Mouse (Mus musculus) liver, adult (tissue): Measurements from ENCODE around the gene Sorbs1.

ENCODE experiments used
- GATA4 ChIP-seq: IDR thresholded peaks from 2 replicates; pipeline ENCODE4 v1.6.1; 2014; ENCODE audit warnings: mild to moderate bottlenecking, low read length; ENCODE audit not compliant: insufficient replicate concordance

Sorbs1 gene

DNA sequence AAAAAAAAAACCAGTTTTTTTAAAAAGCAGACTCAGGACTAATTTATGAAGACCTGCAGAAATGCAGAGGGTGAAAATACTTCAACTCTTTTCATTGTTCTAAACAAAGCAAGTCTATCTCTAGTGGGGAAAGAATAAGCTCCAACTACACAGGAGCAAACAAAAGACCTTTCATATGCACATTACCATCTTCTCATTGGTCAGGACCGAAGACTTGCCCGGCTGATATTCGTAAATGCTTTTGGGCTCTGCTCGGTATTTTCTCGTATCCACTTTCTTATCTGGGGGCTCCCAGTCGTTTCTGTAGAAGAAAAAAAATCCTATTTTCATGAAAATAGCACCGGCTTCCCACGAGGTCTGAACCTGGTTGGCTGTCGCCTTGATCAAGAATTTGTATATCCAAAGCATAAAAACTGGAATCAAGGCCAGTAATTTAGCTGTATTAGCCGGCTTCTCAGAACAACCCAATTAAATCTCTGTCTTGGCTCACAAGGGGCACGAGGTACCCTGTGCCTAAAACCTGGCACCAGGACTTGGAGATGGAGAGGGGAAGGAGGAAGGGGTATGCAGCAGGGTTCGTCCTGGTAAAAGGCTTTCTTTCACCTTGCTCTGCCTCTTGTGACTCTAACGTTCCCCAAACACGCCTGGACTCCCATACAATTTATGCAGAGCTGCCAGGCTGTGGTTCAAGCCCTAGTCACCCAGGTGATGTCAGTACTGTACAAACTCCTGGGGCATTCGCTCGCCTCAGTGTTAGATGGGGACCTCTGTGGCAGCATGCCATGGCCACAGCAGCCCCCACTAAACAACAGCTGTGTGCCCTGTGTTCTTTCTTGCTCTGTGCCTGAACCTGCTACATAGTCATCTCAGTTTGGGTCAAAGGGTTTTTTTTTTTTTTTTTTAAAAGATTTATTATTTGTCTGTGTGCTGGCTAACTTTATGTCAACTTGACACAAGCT lies 163.6 kb downstream of the Sorbs1 start:
- no peak for TF ChIP-seq GATA4

DNA sequence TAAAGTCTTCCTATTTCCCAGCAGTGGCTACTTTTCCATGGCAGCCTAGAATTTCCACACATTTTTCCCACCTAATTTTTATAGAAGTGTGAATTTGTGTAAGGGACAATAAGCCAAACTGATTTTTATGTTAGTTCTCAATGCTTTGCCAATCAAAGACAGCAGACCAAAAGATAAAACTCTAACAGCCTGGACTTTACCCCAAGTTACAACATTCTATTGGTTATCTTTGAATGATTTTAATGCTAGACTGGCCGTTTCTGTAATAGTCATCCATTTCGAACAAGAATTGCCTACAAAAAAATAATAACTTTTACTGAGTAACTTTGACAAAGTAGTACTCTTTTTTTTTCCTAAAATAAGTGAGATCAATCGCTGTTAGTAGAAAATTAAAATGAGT lies 164.3 kb downstream of the Sorbs1 start:
- TF ChIP-seq GATA4, result peak; percentile 72; the same call in 1 of the 2 replicates

DNA sequence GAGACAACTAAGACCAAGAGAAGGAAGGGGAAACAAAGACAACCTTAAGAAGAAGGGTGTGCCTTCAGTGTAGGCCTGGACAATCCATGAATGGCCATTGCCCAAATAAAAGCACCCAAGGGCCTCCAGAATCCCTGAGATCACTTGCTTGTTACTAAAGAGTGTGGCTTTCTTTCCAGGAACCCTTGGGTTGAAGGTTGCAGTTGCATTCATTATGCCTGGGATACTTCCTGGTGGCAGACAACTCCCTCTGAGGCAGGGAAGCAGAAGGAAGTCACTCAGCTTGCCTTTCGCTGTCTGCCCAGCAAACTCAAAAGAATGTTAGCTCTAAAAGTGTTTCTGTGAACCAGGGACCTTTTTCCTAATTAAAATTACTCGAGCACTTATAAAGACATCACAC lies 164.9 kb downstream of the Sorbs1 start:
- no peak for TF ChIP-seq GATA4

DNA sequence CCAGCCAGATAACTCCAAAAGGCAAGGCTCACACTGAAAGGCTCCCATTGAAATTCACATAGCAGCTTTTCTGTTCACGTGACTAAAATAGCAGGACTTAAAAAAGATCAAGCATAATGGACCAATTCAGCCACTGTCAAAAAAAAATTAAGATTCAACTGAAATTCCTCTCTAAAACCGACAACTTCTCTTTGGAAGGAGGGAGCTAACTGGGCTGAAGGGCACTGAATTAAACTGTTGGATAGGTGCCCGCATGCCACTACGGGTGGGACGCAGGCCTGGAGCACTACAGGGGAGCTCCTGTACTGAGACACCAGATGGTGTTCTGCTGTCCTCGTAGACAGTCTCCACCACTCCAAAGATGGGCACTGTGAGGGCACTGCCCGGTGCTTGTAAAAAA lies 165.4 kb downstream of the Sorbs1 start:
- no peak for TF ChIP-seq GATA4

DNA sequence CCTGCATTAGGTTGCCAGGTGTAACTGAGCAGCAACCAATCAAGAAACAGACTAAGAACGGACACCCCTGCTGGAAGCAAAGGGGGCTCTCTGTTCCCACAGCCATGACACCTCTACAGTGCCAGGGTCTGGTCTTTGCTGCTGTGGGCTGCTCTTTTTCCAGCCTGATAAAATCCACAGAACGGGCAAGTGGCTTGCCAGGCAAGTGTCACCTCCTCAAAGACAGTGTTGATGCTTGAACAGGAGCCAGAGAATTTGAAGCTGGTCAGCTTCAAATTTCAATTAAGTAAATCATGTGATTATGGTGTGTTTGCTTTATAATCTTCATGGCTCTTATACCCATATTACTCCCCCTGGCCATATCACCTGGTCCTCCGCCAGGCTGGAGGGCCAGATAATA lies 166.7 kb downstream of the Sorbs1 start:
- TF ChIP-seq GATA4, result no peak

DNA sequence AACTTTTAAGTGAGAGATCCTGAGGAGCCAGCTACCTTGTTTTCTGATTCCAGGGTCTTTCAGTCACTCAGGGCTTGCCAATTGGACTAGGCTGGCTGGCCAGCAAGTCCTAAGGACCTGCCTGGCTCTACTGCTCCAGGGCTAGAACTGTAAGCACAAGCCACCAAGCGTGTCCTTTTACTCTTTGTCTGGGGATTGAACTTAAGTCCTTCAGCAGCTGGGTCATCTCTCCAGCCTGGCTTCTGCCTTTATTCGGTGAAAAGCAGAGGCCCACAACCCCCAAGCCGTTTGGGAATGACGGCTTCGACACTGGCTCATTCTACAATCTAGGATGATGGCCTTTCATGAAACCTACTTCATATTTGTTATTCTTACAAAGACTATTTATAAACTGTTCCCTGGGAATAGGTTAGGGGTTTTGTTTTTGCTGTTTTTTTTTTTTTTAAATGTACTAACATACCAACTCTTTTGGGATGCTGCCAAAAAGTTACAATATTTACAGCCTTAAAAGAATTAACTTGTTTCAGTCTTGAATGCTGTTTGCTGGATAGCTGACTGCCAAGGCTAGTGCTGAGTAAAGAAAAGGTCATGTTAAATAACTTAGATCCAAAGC lies 167.2 kb downstream of the Sorbs1 start:
- TF ChIP-seq GATA4, result no peak

DNA sequence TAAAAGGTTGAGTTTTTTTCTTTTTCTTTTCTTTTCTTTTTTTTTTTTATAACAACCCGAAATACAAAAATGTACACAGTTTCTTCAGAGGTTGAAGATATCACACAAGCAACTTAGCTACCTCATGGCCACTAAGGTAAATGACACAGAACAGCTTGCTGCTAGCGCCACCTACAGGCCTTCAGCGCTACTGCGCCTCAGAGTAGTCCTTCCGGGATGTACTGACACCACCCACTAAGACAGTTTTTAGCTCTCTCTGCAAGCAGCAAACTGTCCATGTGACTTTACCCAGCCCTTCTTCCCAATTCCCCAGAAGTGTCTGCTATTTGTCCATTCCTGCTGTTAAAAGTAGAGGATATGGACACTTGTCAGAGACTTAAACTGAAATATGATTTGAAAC lies 167.9 kb downstream of the Sorbs1 start:
- no peak for TF ChIP-seq GATA4

DNA sequence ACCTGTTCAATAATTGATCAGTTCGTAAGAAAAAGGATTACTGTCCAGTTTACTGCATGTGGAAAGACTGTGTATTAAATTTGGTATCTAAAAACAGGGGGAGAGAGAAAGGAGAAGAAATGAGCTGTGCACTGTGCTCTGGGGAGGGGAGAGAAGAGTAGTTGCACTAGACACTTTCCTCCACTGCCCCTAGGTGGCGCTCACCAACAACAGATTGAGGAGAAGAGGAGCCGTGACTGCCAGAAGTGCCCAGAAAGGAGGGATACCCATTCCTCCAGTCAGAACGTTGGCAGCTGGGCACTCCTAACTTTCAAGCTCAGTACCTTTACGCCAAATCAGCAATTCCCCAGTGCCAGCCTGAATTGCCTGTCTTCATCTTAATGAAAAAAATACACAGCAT lies 170.6 kb downstream of the Sorbs1 start:
- TF ChIP-seq GATA4, result no peak

DNA sequence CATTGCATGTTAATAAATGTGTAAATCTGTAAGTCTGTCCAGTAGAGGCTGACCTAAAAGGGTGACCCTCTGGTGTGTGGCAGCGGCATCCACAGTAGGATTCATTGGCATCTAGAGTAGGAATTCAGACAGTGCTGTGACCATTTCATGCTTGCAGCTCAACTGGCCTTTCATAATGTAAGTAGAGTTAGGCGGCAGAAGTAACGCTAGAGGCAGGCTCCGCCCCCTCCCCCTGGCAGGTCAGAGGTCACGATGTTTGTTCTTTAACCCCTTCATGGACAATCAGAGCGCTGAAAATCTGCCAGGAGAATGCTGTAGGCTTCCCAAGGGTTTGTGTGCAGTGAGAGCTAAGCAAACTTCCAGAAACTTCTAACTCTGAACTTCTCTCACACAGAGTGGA lies 172.4 kb downstream of the Sorbs1 start:
- TF ChIP-seq GATA4, result no peak

DNA sequence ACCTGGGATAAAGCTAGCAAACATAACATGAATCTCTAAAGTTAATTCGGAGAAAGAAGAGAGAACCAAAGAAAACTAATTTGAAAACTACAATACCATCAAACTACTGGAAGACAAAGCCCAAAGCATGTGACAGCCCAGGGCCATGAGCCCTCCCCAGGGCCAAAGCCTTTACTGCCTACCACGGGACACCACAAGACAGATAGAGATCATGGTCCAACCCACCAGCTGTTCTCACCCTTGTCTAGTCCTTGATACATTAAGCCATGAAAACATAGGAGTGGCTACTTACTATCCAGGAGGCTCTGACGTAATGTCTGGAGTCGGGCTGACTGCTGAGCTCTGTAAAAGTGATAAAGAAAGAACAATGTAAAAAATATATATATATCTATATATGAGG lies 176.9 kb downstream of the Sorbs1 start:
- TF ChIP-seq GATA4, result no peak

DNA sequence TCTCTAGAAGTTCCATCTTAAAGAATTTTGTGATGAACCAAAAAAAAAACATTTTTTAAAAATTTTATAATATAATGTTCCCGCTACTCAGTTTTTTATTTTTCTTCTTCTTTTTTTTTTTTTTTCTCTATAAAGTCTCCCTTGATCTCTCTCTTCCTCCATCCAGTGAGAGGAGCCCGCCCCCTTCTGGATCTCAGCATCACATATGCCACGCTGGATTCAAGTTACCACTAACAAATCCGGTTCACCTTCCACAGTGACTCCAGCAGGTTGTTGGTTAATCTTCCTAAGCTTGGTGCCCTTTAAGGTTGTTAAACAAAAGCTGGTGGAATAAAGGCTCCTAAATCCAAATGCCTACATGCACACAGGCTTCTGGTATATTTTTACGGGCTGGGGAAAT lies 179.7 kb downstream of the Sorbs1 start:
- no peak for TF ChIP-seq GATA4

DNA sequence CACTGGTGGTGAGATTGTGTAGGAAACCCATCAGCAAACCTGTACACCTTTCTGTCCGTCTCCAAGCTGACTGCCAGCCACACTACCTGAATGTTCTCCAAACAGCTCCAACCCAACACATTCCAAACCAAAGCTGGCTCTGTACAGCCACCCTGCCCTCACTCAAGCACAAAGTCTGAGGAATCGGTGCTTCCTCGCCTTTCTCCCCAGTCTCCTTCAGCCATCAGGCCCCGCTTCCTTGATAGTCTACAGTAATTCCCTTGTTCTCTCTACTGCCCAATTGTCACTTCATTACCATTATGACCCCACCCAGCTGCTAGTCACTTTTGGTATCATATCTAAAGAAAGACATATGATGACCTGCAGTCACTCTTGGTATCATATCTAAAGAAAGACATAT lies 180.5 kb downstream of the Sorbs1 start:
- TF ChIP-seq GATA4, result no peak

DNA sequence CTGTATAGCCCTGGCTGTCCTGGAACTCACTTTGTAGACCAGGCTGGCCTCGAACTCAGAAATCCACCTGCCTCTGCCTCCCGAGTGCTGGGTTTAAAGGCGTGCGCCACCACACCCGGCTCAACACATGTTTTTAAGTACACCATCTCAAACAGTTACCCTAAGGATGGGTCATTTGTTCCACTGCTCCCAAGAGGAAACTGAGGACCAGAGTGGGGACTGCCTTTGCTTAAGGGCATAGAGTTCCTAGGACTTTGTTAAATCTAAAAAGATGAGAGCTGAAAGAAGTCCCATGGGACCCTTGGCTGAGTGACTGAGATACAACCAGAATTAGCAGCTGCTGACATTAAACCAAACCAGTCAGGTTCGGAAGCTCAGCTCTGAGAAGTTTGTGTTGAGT lies 181.3 kb downstream of the Sorbs1 start:
- no peak for TF ChIP-seq GATA4

DNA sequence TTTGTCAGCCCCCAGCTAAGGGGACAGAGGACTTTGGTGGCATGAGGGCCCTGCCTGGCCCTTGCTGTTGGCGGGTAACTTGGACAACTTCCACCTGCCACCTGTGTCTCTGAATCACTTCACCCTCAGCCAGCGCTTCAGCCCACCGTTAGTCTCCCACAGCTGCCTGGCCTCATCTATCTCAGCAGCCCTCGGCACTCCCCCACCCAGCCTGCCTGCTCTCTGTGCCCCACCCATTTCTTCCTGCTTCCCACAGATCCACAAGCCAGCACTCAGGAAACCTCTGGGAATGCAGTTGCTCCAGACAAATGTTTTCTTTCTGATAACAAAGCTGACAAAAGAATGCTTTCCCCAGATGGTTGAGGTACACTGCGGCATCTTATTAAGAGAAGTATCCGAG lies 181.7 kb downstream of the Sorbs1 start:
- peak; percentile 6; the same call in 1 of the 2 replicates for TF ChIP-seq GATA4

DNA sequence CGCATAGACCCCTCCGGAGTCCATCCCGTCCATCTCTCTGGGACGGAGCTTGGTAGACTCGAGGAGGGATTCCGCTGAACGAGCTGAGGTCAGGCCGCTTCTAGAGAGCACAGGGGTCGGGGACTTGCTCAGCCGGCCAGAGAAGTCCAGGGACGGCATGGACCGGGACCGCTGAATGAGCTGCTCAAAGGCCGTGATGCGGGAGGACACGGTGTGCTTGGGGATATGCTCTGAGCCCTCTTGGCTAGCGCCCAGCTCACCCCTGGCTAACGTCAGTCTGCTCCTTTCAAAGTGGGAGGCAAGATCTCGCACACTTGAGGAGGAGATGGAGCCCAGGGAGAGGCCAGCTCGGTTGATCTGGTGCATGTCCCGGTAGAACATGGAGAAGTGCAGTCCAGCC lies 187.5 kb downstream of the Sorbs1 start:
- no peak for TF ChIP-seq GATA4

DNA sequence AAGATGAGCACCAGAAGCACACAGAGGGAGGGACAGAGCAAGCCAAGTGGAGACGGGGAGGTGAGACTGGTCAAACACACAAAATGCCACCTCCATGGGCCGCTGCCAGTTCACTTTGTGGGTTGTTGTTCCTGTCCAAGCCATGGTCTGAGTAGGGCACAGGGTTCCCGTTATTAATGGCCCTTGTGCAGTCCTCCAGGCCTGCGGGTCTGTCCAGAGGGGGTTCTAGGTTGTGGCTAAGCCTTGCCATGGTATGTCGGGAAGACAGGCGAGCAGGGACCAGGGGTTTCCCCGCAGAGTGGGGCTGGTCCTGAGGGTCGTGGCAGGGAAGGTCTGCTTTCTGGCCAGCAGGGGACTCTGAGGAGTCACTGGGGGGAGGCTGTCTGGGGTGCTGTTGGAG lies 188.2 kb downstream of the Sorbs1 start:
- TF ChIP-seq GATA4, result no peak

DNA sequence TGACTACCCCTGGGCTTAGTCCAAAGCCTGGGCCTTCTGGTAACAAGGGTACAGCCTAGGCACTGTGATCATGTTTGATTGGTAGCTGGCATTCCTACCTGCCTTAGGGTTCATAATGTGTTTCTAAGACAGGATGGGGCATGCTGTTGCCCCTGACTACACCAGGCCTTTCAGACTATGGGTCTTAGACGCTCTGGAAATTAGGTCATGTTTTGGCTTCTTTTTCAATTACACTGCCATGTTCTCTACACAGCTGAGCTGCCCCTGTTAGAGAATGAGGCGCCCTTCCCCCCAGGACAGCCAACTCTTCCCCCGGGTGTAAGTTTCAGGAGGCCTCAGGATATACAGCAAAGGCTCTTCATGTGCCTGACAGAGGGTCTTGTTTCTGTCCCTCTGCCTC lies 191.4 kb downstream of the Sorbs1 start:
- TF ChIP-seq GATA4, result no peak

DNA sequence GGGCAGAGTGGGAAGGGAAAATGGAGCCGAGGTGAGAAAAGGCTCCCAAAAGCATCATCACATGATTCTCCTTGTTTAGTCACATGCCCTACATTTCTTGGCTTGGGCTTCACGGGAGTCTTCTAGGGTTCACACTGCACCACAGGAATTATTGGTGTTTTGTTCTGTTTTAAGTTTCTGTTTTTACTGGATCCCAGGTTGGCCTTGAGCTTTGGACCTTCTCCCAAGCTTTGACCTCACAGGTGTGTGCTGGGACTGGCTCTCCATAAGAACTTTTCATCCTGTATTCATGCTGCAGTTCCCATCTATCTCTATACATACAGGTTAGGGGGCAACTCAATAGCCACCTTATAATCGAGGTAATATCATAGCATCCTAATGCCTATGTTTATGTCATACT lies 194.4 kb downstream of the Sorbs1 start:
- TF ChIP-seq GATA4, result no peak
